Mouse (Mus musculus) spleen, postnatal 14 days (tissue): ENCODE data around the gene Gm26602.

Experiments used
- DNase-seq, 2 experiments: peaks; one replicate each; pipeline ENCODE4 v3.0.0; 2021 to 2022; ENCODE audit warnings: low spot score in 2 of 2

Gm26602 gene

DNA sequence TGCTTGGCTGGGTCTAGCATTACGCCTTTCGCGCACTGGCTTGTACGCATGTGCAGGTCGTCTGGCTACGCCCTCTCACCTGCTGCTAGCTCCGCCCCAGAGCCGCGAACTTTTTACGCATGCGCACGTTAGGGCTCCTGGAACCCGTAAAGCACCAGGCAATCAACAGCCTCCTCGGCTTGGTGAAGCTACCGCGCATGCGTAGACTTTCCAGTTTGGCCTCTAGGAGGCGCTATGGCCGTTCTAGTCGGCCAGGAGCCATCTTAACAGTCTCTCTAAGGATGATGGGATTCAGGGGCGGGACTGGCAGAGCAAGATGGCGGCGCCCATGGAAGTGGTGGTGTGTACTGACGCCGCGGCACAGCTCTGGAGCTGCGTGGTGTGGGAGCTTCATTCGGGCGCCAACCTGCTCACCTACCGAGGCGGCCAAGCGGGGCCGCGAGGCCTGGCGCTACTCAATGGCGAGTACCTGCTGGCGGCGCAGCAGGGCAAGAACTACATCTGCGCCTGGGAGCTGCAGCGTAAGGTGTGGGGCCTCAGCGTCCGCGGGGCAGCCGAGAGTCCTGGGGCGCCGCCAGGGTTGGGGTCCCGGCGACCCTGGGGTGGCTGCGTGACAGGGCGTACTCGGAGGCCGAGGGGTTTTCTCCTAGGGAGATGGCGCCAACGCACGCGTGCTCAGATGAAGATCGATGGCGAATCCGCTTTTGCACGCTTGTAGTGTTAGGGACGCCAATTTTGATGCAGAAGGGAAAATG is 49.4 kb downstream of the Gm26602 start, which contains the start of gene Wdr18:
TSS of gene Wdr18 (plus strand) at position 306 of the 755 bp plus-strand sequence.
- DNase-seq: peak; percentile 100
